Mouse (Mus musculus): ENCODE results near the gene Olfr1390. TPM values are rescaled to one million over a fixed set of nuclear protein-coding genes. Genes with fewer than 3 reads are reported as not detected.

Olfr1390 gene
- polyA plus RNA-seq, 1 experiment from 2014 or later = not detected

Other genes starting within 250 kb of the Olfr1390 start
- gene Olfr1396, start 220.3 kb upstream of the Olfr1390 start, polyA plus RNA-seq (2015; fragmentation: Nextera tagmentation; extraction: Ambion mirVana) = not detected in 2 replicates
- gene Olfr1395, start 192.9 kb upstream of the Olfr1390 start, polyA plus RNA-seq (2015; fragmentation: Nextera tagmentation; extraction: Ambion mirVana) = not detected in 2 replicates
- gene Olfr1394, start 180.8 kb upstream of the Olfr1390 start, polyA plus RNA-seq (2015; fragmentation: Nextera tagmentation; extraction: Ambion mirVana) = not detected in 2 replicates
- gene Btnl9, start 148.0 kb upstream of the Olfr1390 start, polyA plus RNA-seq (2015; fragmentation: Nextera tagmentation; extraction: Ambion mirVana) = 1.8 and 2.0 TPM in 2 replicates
- gene Zfp62, start 131.9 kb upstream of the Olfr1390 start, polyA plus RNA-seq (2015; fragmentation: Nextera tagmentation; extraction: Ambion mirVana) = 33.8 and 36.9 TPM in 2 replicates
- 74.6 and 81.3 TPM in 2 replicates for gene Mgat1, start 91.0 kb upstream of the Olfr1390 start, polyA plus RNA-seq (2015; fragmentation: Nextera tagmentation; extraction: Ambion mirVana)
- gene Olfr1393, start 56.9 kb upstream of the Olfr1390 start, polyA plus RNA-seq (2015; fragmentation: Nextera tagmentation; extraction: Ambion mirVana) = not detected in 2 replicates
- 0.10 and 0.11 TPM in 2 replicates for gene Olfr1392, start 49.9 kb upstream of the Olfr1390 start, polyA plus RNA-seq (2015; fragmentation: Nextera tagmentation; extraction: Ambion mirVana)
- gene Olfr10, start 30.4 kb upstream of the Olfr1390 start, polyA plus RNA-seq (2015; fragmentation: Nextera tagmentation; extraction: Ambion mirVana) = not detected in 2 replicates
- gene Olfr1391, start 12.4 kb upstream of the Olfr1390 start, polyA plus RNA-seq (2015; fragmentation: Nextera tagmentation; extraction: Ambion mirVana) = not detected in 2 replicates
- not detected in 2 replicates for gene Olfr1389, start 87.9 kb downstream of the Olfr1390 start, polyA plus RNA-seq (2015; fragmentation: Nextera tagmentation; extraction: Ambion mirVana)
- gene Olfr1388, start 101.4 kb downstream of the Olfr1390 start, polyA plus RNA-seq (2015; fragmentation: Nextera tagmentation; extraction: Ambion mirVana) = 0.06 TPM in 1 of 2 replicates, not detected in the other
- gene Olfr1387, start 120.2 kb downstream of the Olfr1390 start, polyA plus RNA-seq (2015; fragmentation: Nextera tagmentation; extraction: Ambion mirVana) = not detected in 2 replicates
- not detected in 2 replicates for gene Olfr1386, start 129.9 kb downstream of the Olfr1390 start, polyA plus RNA-seq (2015; fragmentation: Nextera tagmentation; extraction: Ambion mirVana)
- gene Olfr1385, start 153.9 kb downstream of the Olfr1390 start, polyA plus RNA-seq (2015; fragmentation: Nextera tagmentation; extraction: Ambion mirVana) = not detected in 2 replicates
- not detected in 2 replicates for gene Olfr1384, start 171.5 kb downstream of the Olfr1390 start, polyA plus RNA-seq (2015; fragmentation: Nextera tagmentation; extraction: Ambion mirVana)
- gene Olfr1383, start 184.5 kb downstream of the Olfr1390 start, polyA plus RNA-seq (2015; fragmentation: Nextera tagmentation; extraction: Ambion mirVana) = not detected in 2 replicates
- not detected in 2 replicates for gene Olfr1382, start 193.1 kb downstream of the Olfr1390 start, polyA plus RNA-seq (2015; fragmentation: Nextera tagmentation; extraction: Ambion mirVana)
- gene Olfr1381, start 208.3 kb downstream of the Olfr1390 start, polyA plus RNA-seq (2015; fragmentation: Nextera tagmentation; extraction: Ambion mirVana) = not detected in 2 replicates
- not detected in 2 replicates for gene Olfr1380, start 221.7 kb downstream of the Olfr1390 start, polyA plus RNA-seq (2015; fragmentation: Nextera tagmentation; extraction: Ambion mirVana)

All from limb, embryonic 15.5 days (tissue).